Mouse (Mus musculus): Measurements from ENCODE around the gene Ube2b. TPM values are rescaled to one million over a fixed set of nuclear protein-coding genes. Genes with fewer than 3 reads are reported as not detected.

Gene Ube2b
- polyA plus RNA-seq, 1 experiment, result 67.0 TPM

DNA sequence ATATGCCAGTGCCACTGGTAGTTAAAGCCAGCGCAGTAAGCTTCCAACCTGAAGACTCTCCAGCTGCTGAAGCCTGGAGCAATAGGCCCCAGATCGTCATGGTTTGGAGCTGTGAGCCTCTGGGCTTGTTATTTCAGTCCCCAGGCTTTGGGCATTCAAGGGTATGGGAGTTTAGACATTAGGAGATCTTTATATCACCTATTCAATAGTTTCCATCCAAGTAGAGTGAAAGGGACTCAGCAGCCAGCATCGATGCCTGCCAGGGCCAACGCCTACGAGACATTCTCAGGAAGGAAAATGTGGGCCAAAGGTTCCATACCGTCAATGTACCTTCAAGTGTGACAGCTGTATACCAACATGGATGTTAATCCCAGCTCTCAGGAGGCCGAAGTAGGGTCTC is 38.3 kb downstream of the Ube2b start:
- Histone ChIP-seq H3K4me2 (ENCODE audit: low read depth) (no peak overlapping the region), H3K79me2 (ENCODE audit: control insufficient read depth, insufficient read depth) (no peaks in the 10 kb centered on the region), H3K27me3 (ENCODE audit: control insufficient read depth, insufficient read depth, insufficient read length) (no peaks in the 10 kb centered on the region), H3K4me3 (no peak overlapping the region), H3K36me3 (ENCODE audit: control insufficient read depth, insufficient read depth) (no peaks in the 10 kb centered on the region), H3ac (ENCODE audit: control insufficient read depth, insufficient read length) (no peak overlapping the region)
- TF ChIP-seq SRF (IDR thresholded peaks at IDR 0.05; ENCODE audit: control insufficient read depth, insufficient read length, low read depth) (no peak), REST (IDR thresholded peaks at IDR 0.05; ENCODE audit: insufficient read depth, insufficient read length) (no peak), CEBPB (IDR thresholded peaks at IDR 0.05; ENCODE audit: insufficient read depth, poor library complexity, severe bottlenecking) (no peak), MYOG (IDR thresholded peaks at IDR 0.05; ENCODE audit: control insufficient read depth in 1 of 3, insufficient read depth in 1 of 3, insufficient read length in 2 of 3, low read depth in 2 of 3) (no peak), MYOD1 (IDR thresholded peaks at IDR 0.05; ENCODE audit: control insufficient read depth in 1 of 3, insufficient read length in 2 of 3, low read depth in 2 of 3) (no peak), POLR2AphosphoS2 (IDR thresholded peaks at IDR 0.05; ENCODE audit: insufficient read length, low read depth) (no peak), E2F4 (IDR thresholded peaks at IDR 0.05; ENCODE audit: insufficient read depth) (no peak), TCF3 (IDR thresholded peaks at IDR 0.05; ENCODE audit: insufficient read length, low read depth) (no peak), MAX (IDR thresholded peaks at IDR 0.05; ENCODE audit: low read depth) (no peak), POLR2A (IDR thresholded peaks at IDR 0.05; ENCODE audit: insufficient read length, low read depth) (no peak), TCF12 (IDR thresholded peaks at IDR 0.05; ENCODE audit: insufficient read depth, poor library complexity, severe bottlenecking) (no peak)

DNA sequence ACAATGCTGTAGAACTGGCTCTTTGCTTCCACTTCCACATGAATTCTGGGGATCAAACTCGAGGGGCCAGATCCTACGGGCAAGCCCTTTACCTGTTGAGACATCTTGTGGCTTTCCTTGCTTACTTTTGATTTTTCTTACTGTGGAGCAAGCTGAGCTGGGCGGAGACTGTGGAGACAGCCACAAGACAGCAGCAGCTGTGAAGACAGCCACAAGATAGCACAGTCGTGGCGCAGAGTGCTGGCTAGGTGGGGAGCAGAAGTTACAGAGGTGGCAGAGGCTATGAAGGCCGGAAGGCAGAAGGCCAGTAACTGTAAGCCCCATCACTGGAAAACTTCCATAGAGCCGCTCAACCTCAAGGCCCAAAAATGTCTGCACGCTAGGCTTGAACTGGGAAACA is 38.8 kb downstream of the Ube2b start:
- no peaks in the 10 kb centered on the region for H3K36me3 ChIP-seq (ENCODE audit: control insufficient read depth, insufficient read depth)
- no peaks in the 10 kb centered on the region for H3K79me2 ChIP-seq (ENCODE audit: control insufficient read depth, insufficient read depth)
- H3ac ChIP-seq (ENCODE audit: control insufficient read depth, insufficient read length), result no peak overlapping the region
- H3K27me3 ChIP-seq (ENCODE audit: control insufficient read depth, insufficient read depth, insufficient read length), result no peaks in the 10 kb centered on the region
- no peak overlapping the region for H3K4me2 ChIP-seq (ENCODE audit: low read depth)
- TF ChIP-seq POLR2A (IDR thresholded peaks at IDR 0.05; ENCODE audit: insufficient read length, low read depth) (no peak), MYOG (IDR thresholded peaks at IDR 0.05; ENCODE audit: control insufficient read depth in 1 of 3, insufficient read depth in 1 of 3, insufficient read length in 2 of 3, low read depth in 2 of 3) (peak in 2 of 3 experiments; percentile 15 to 54), TCF12 (IDR thresholded peaks at IDR 0.05; ENCODE audit: insufficient read depth, poor library complexity, severe bottlenecking) (no peak), MYOD1 (IDR thresholded peaks at IDR 0.05; ENCODE audit: control insufficient read depth in 1 of 3, insufficient read length in 2 of 3, low read depth in 2 of 3) (peak in 2 of 3 experiments; percentile 45 to 78)
- no peak overlapping the region for H3K4me3 ChIP-seq

DNA sequence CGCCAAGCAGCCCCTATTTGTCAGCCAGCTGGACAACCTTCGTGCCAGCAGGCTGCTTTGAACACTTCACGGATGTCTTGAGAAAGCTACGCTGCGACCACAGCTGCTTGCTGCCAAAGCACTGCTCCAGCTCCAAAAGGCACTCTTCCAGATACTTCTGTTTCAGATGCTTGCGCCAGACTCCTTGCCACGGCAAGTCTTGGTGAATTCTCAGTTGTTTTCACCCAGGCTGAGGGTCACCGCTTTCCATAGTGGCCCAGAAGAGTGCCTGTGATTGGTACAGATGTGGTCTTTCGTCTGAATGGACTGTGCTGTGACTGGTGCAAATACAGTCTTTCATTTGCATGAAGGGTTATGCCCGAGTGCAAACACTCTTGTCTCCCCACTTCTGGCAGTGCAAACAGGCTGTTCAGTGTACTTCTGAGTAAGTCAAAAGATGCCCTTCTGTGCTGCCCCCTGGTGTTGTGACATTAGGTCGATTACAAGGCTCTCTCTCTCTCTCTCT is 39.5 kb downstream of the Ube2b start:
- H3K79me2 ChIP-seq (ENCODE audit: control insufficient read depth, insufficient read depth), result no peaks in the 10 kb centered on the region

DNA sequence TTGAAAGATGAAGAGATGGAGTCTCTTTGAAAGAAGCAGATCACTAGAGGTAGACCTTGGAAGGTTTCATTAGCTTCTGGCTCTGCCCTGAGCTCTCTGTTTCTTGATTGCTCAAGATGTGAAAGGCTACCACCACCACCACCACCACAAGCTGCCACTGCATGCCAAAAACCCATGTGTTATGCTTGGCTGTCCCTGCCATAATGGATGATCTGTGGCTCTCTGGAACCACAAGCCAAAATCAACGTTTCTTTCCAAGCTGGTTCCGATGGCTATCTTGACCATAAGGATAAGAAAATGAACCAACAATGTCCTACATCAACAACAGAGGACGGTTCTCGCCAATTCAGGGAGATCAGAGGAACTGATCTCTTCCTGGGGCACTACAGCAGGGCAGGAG is 40.5 kb downstream of the Ube2b start:
- no peaks in the 10 kb centered on the region for H3K79me2 ChIP-seq (ENCODE audit: control insufficient read depth, insufficient read depth)
- no peak overlapping the region for H3K4me2 ChIP-seq (ENCODE audit: low read depth)
- H3K36me3 ChIP-seq (ENCODE audit: control insufficient read depth, insufficient read depth), result no peaks in the 10 kb centered on the region
- no peaks in the 10 kb centered on the region for H3K27me3 ChIP-seq (ENCODE audit: control insufficient read depth, insufficient read depth, insufficient read length)
- TF ChIP-seq TCF3 (IDR thresholded peaks at IDR 0.05; ENCODE audit: insufficient read length, low read depth), result no peak
- H3K4me3 ChIP-seq, result no peak overlapping the region
- H3ac ChIP-seq (ENCODE audit: control insufficient read depth, insufficient read length), result no peak overlapping the region

More for the DNA sequence above, 39.5 kb downstream of the Ube2b start:
- no peaks in the 10 kb centered on the region for H3K36me3 ChIP-seq (ENCODE audit: control insufficient read depth, insufficient read depth)
- H3ac ChIP-seq (ENCODE audit: control insufficient read depth, insufficient read length), result no peak overlapping the region
- H3K4me2 ChIP-seq (ENCODE audit: low read depth), result no peak overlapping the region
- no peaks in the 10 kb centered on the region for H3K27me3 ChIP-seq (ENCODE audit: control insufficient read depth, insufficient read depth, insufficient read length)
- TF ChIP-seq MYOG (IDR thresholded peaks at IDR 0.05; ENCODE audit: control insufficient read depth in 1 of 3, insufficient read depth in 1 of 3, insufficient read length in 2 of 3, low read depth in 2 of 3) (peak in 1 of 3 experiments; percentile 51), MYOD1 (IDR thresholded peaks at IDR 0.05; ENCODE audit: control insufficient read depth in 1 of 3, insufficient read length in 2 of 3, low read depth in 2 of 3) (peak in 2 of 3 experiments; percentile 30 to 46), TCF3 (IDR thresholded peaks at IDR 0.05; ENCODE audit: insufficient read length, low read depth) (no peak)
- no peak overlapping the region for H3K4me3 ChIP-seq

DNA sequence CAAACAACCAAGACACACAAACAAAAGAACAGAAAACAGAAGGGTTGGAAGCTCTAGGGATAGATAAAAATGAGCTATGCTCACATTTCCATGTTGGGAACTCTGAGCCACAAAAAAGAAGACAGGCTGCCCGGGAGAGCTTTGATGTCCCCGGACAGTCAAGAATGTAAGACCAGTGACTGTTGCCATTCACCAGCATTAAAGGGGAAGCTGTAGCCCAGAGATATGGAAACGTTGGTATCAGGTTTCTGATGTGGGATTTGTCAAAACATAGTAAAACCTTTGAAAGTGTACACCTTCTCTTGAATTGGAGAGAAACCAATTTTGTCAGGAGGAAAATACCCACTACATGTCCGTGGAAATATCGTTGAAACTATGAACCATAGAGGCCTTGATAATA is 41.1 kb downstream of the Ube2b start:
- TF ChIP-seq MYOG (IDR thresholded peaks at IDR 0.05; ENCODE audit: control insufficient read depth in 1 of 3, insufficient read depth in 1 of 3, insufficient read length in 2 of 3, low read depth in 2 of 3) (no peak), TCF3 (IDR thresholded peaks at IDR 0.05; ENCODE audit: insufficient read length, low read depth) (no peak), POLR2A (IDR thresholded peaks at IDR 0.05; ENCODE audit: insufficient read length, low read depth) (no peak), POLR2AphosphoS2 (IDR thresholded peaks at IDR 0.05; ENCODE audit: insufficient read length, low read depth) (no peak), CEBPB (IDR thresholded peaks at IDR 0.05; ENCODE audit: insufficient read depth, poor library complexity, severe bottlenecking) (no peak), MAX (IDR thresholded peaks at IDR 0.05; ENCODE audit: low read depth) (no peak), MYOD1 (IDR thresholded peaks at IDR 0.05; ENCODE audit: control insufficient read depth in 1 of 3, insufficient read length in 2 of 3, low read depth in 2 of 3) (no peak), SRF (IDR thresholded peaks at IDR 0.05; ENCODE audit: control insufficient read depth, insufficient read length, low read depth) (no peak), E2F4 (IDR thresholded peaks at IDR 0.05; ENCODE audit: insufficient read depth) (no peak)

More for the DNA sequence above, 41.1 kb downstream of the Ube2b start:
- Histone ChIP-seq H3K4me3 (no peak overlapping the region), H3K27me3 (ENCODE audit: control insufficient read depth, insufficient read depth, insufficient read length) (no peaks in the 10 kb centered on the region), H3K36me3 (ENCODE audit: control insufficient read depth, insufficient read depth) (no peaks in the 10 kb centered on the region), H3K4me2 (ENCODE audit: low read depth) (no peak overlapping the region), H3ac (ENCODE audit: control insufficient read depth, insufficient read length) (no peak overlapping the region), H3K79me2 (ENCODE audit: control insufficient read depth, insufficient read depth) (no peaks in the 10 kb centered on the region)

Data from myocyte (in vitro differentiated cells).